Mouse (Mus musculus) liver, embryonic 11.5 days (tissue): ENCODE results near the gene Fgf2. TPM values are rescaled to one million over a fixed set of nuclear protein-coding genes. Genes with fewer than 3 reads are reported as not detected.

Experiments used
- ATAC-seq: fragments of 200-750 bp; cut with Nextera tagmentation; replicated peaks from 2 replicates; pipeline ENCODE4 v1.8.0; 2017; ENCODE audit warnings: moderate number of reproducible peaks, mild to moderate bottlenecking, moderate TSS enrichment, moderate library complexity; ENCODE audit not compliant: low FRiP score
- DNase-seq: peaks from one replicate; pipeline ENCODE4 v3.0.0-alpha.2; 2017; ENCODE audit warnings: low spot score
- H3K27ac ChIP-seq: fragments of 300-500 bp; sonication (generic); 2 replicates; pipeline ENCODE4 v1.5.1; 2014; ENCODE audit warnings: mild to moderate bottlenecking, low read depth, low read length, control low read depth
- H3K27me3 ChIP-seq: fragments of 300-500 bp; sonication (generic); replicated peaks from 2 replicates; pipeline ENCODE4 v1.6.1; 2014; ENCODE audit warnings: low read length, mixed read lengths; ENCODE audit not compliant: control insufficient read depth, insufficient read depth
- H3K36me3 ChIP-seq: fragments of 300-500 bp; sonication (generic); 2 replicates; pipeline ENCODE4 v1.6.1; 2014; ENCODE audit warnings: mild to moderate bottlenecking, low read length, moderate library complexity, mixed read lengths; ENCODE audit not compliant: control insufficient read depth, insufficient read depth
- H3K4me1 ChIP-seq: fragments of 300-500 bp; sonication (generic); replicated peaks from 2 replicates; pipeline ENCODE4 v1.6.1; 2014; ENCODE audit warnings: low read length, mixed read lengths; ENCODE audit not compliant: control insufficient read depth, insufficient read depth
- H3K4me2 ChIP-seq: fragments of 300-500 bp; sonication (generic); 2 replicates; pipeline ENCODE4 v1.6.1; 2014; ENCODE audit warnings: mild to moderate bottlenecking, control low read depth, moderate library complexity
- H3K4me3 ChIP-seq: fragments of 300-500 bp; sonication (generic); 2 replicates; pipeline ENCODE4 v1.5.1; 2014; ENCODE audit warnings: low read depth, low read length, control low read depth
- H3K9ac ChIP-seq: fragments of 300-500 bp; sonication (generic); 2 replicates; pipeline ENCODE4 v1.6.1; 2014; ENCODE audit warnings: low read depth, low read length, control low read depth
- H3K9me3 ChIP-seq: fragments of 300-500 bp; sonication (generic); 2 replicates; pipeline ENCODE4 v1.6.1; 2016; ENCODE audit warnings: low read length, inconsistent platforms, mixed read lengths; ENCODE audit not compliant: control insufficient read depth
- WGBS: fragments of 180-500 bp; shearing (Covaris S2); extraction: QIAGEN DNeasy Blood & Tissue Kit; methylation state at CpG from one replicate; pipeline ENCODE4 v1.1.7; 2014; 5-methylcytosine and 5-hydroxymethylcytosine counted together
- polyA plus RNA-seq: library from polyadenylated mRNA; unstranded; fragments of >200 nt; fragmentation: Nextera tagmentation; extraction: Ambion mirVana; gene quantifications from 2 replicates; pipeline ENCODE4 v1.2.1, GENCODE M21; 2014

Gene Fgf2
- polyA plus RNA-seq: 0.26 and 0.44 TPM in 2 replicates

- H3K9me3 ChIP-seq: no peaks in the 10 kb centered on the region
- H3K4me1 ChIP-seq: peaks cover 9% of the 10 kb centered on the region
- H3K9ac ChIP-seq: peak within 1 kb of the TSS; percentile 53
- peak within 1 kb of the TSS; percentile 99 for H3K4me2 ChIP-seq
- H3K4me3 ChIP-seq: peak within 1 kb of the TSS; percentile 66
- ATAC-seq: peak; percentile 29; the same call in 1 of the 2 replicates
- H3K36me3 ChIP-seq: no peaks in the 10 kb centered on the region
- no peak within 1 kb of the TSS for H3K27ac ChIP-seq
- peak; percentile 43 for DNase-seq
- 1% methylated on average over 73 of the region's 75 CpGs for WGBS
- H3K27me3 ChIP-seq: peaks cover 41% of the 10 kb centered on the region
Observed at GRCm38 (mm10) chr3:37348221-37349165, at the start of gene Fgf2. Gene Fgf2 (plus strand): TSS chr3:37348346.

DNA sequence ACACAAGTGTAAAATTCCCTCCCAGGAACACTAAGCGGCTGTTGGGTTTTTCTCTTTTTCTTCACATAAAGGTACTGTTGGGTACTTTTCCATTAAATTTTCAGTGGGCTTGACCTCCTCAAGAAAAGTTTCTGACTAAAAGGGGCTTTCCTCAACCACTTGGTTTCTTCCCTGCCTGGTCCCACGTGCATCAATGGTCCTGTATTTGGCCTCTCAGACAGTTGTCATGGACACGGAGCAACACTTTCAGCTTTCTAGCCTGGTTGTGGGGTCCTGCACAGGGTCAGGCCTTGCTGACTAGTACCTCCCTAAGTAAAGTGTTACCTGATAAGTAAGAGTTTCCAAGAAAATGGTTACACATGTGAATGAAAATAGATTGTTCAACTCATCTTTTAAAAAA lies 48.7 kb upstream of the Fgf2 start:
- DNase-seq (no peak), ATAC-seq (no peak)
- Histone ChIP-seq H3K36me3 (no peaks in the 10 kb centered on the region), H3K27ac (no peak overlapping the region), H3K27me3 (no peaks in the 10 kb centered on the region), H3K4me1 (peaks cover 4% of the 10 kb centered on the region), H3K4me2 (no peak overlapping the region), H3K9me3 (no peaks in the 10 kb centered on the region), H3K4me3 (no peak overlapping the region), H3K9ac (no peak overlapping the region)
- 77% methylated on average over 3 of the region's 3 CpGs for WGBS

GRCm38 (mm10) chr3:37302685-37303084 lies 45.5 kb upstream of the Fgf2 start:
- no peak overlapping the region for H3K27ac ChIP-seq
- no peaks in the 10 kb centered on the region for H3K9me3 ChIP-seq
- H3K9ac ChIP-seq: no peak overlapping the region
- DNase-seq (peak; percentile 52), ATAC-seq (peak; percentile 53; the same call in 1 of the 2 replicates)
- WGBS: 30% methylated on average over 12 of the region's 12 CpGs
- H3K36me3 ChIP-seq: no peaks in the 10 kb centered on the region
- peaks cover 4% of the 10 kb centered on the region for H3K4me1 ChIP-seq
- H3K4me3 ChIP-seq: no peak overlapping the region
- no peaks in the 10 kb centered on the region for H3K27me3 ChIP-seq
- no peak overlapping the region for H3K4me2 ChIP-seq

GRCm38 (mm10) chr3:37303392-37304139 lies 44.6 kb upstream of the Fgf2 start:
- H3K4me1 ChIP-seq: peaks cover 4% of the 10 kb centered on the region
- H3K4me3 ChIP-seq: no peak overlapping the region
- no peaks in the 10 kb centered on the region for H3K9me3 ChIP-seq
- ATAC-seq: peak; percentile 91
- 38% methylated on average over 8 of the region's 8 CpGs for WGBS
- peak overlapping the region; percentile 44 for H3K4me2 ChIP-seq
- peak overlapping the region; percentile 95 for H3K27ac ChIP-seq
- H3K27me3 ChIP-seq: no peaks in the 10 kb centered on the region
- no peaks in the 10 kb centered on the region for H3K36me3 ChIP-seq
- DNase-seq: peak; percentile 38
- H3K9ac ChIP-seq: peak overlapping the region; percentile 57

DNA sequence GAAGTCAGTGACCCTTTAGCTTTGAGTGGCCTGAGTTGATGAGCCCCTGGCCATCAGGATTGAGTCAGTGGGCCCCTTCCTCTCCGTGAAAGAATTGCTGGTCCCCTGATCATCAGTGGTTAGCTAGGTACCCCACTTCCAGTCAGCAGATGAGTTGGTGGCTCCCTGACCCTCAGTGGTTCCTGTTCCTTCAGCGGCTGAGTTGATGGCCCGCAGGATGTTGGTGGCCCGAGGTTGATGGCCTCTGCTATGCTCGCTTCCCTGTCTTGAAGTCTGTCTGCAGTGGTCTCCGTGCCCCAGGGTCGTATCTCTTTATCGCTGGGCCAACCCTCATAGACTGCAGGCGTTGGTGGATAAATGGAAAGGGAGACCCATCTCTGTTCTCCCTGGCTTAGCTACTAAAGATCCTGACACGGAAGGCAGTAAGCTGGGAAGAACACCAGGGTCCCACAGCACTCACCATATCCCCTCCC lies 36.2 kb upstream of the Fgf2 start:
- peak overlapping the region; percentile 89 for H3K4me2 ChIP-seq
- H3K9me3 ChIP-seq: no peaks in the 10 kb centered on the region
- H3K9ac ChIP-seq: peak overlapping the region; percentile 87
- DNase-seq (no peak), ATAC-seq (peak; percentile 68)
- 2% methylated on average over 10 of the region's 10 CpGs for WGBS
- H3K27me3 ChIP-seq: no peaks in the 10 kb centered on the region
- no peak overlapping the region for H3K27ac ChIP-seq
- peaks cover 15% of the 10 kb centered on the region for H3K4me1 ChIP-seq
- H3K4me3 ChIP-seq: peak overlapping the region; percentile 79
- H3K36me3 ChIP-seq: no peaks in the 10 kb centered on the region

GRCm38 (mm10) chr3:37312370-37312941 lies 35.7 kb upstream of the Fgf2 start, which contains the start of the genes Bbs12 and Cetn4:
Gene Bbs12 (plus strand): TSS chr3:37312554.
Gene Cetn4 (minus strand): TSS chr3:37312708.
- H3K36me3 ChIP-seq: no peaks in the 10 kb centered on the region
- H3K27me3 ChIP-seq: no peaks in the 10 kb centered on the region
- H3K4me1 ChIP-seq: peaks cover 15% of the 10 kb centered on the region
- ATAC-seq: peak; percentile 100
- under 1% methylated on average over 54 of the region's 54 CpGs for WGBS
- H3K27ac ChIP-seq: peak within 1 kb of the TSS; percentile 72
- H3K9me3 ChIP-seq: no peaks in the 10 kb centered on the region
- peak within 1 kb of the TSS; percentile 89 for H3K4me2 ChIP-seq
- DNase-seq: peak; percentile 95
- H3K9ac ChIP-seq: peak within 1 kb of the TSS; percentile 87
- H3K4me3 ChIP-seq: peak within 1 kb of the TSS; percentile 79

DNA sequence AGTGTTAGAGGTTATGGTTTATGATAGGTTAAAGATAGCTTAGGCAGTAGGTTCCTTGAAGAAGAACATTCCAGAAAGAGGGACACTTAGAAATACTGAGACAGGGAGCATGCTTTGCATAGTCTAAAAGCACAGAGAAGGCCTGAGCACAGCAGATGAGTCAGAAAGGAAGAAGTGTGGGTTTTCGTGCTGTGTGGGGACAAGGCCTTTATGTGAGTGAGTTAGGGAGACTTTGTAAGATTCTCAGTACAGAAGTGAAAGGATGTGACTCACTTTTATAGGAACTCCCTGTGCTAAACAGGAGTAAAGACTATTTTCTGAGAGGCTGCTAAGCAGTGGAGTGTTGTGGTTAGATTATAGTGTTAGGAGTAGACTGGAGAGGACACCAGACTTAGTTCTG lies 34.8 kb upstream of the Fgf2 start:
- DNase-seq (no peak), ATAC-seq (no peak)
- Histone ChIP-seq H3K9me3 (no peaks in the 10 kb centered on the region), H3K27me3 (no peaks in the 10 kb centered on the region), H3K4me2 (peak overlapping the region; percentile 89), H3K4me1 (peaks cover 15% of the 10 kb centered on the region), H3K9ac (peak overlapping the region; percentile 46), H3K36me3 (no peaks in the 10 kb centered on the region), H3K27ac (no peak overlapping the region; the same call in 1 of the 2 replicates), H3K4me3 (peak overlapping the region; percentile 79)
- 37% methylated on average over 1 of the region's 1 CpGs for WGBS

DNA sequence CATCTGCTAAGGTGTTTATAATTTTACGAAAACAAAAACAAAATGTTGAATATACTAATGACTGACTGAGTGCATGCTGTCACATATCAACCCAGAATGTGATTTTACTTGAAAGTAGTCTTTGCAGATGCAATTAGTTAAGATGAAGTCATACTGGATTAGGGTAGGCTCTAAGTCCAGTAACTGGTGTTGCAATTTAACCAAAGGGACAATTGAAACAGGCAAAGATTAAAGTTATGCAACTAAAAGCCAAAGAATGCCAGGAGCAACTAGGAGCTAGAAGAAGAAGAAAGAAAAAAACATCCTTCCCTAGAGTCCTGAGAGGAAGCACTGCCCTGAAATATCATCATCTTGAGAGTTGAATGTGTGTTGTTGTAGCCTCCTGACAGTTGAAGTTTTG lies 31.9 kb upstream of the Fgf2 start:
- Histone ChIP-seq H3K27ac (no peak overlapping the region), H3K9me3 (no peaks in the 10 kb centered on the region), H3K4me1 (peaks cover 14% of the 10 kb centered on the region), H3K27me3 (no peaks in the 10 kb centered on the region), H3K4me3 (no peak overlapping the region), H3K36me3 (peaks cover 3% of the 10 kb centered on the region; the same call in 1 of the 2 replicates), H3K4me2 (no peak overlapping the region), H3K9ac (no peak overlapping the region)
- ATAC-seq: no peak
- DNase-seq: no peak
- WGBS: 89% methylated on average over 1 of the region's 1 CpGs
